Mouse (Mus musculus) skeletal muscle tissue, adult 2 months (tissue): Measurements from ENCODE around the gene Rptor.
"Not testable (repeated sequence)": the region's sequence is repeated elsewhere in the genome, so short reads cannot be mapped to it uniquely, and the experiment has no call there.

Experiments
- DNase-seq: peaks from one replicate; pipeline ENCODE4 v3.0.0-alpha.2; 2012; ENCODE audit warnings: low read depth, low spot score

Rptor gene

DNA sequence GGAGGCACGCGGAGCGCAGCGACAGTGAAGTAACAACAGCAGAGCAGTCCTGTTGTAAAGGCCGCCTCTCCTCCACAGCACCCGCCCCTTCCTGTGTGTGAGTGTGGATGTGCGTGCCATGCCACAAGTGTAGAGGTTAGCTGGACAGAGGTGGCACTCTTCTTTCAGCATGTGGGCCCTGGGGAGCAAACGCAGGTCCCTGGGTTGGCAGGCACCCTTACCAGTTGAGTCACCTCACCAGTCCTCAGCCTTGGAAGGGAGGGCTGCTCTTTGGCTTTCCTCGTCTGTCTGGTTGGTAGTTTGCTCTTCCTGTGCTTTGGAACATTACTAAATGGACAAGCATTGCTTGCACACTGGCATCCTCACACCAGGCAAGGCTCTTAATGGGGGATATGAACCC is 50.6 kb downstream of the Rptor start:
- DNase-seq, result no peak

DNA sequence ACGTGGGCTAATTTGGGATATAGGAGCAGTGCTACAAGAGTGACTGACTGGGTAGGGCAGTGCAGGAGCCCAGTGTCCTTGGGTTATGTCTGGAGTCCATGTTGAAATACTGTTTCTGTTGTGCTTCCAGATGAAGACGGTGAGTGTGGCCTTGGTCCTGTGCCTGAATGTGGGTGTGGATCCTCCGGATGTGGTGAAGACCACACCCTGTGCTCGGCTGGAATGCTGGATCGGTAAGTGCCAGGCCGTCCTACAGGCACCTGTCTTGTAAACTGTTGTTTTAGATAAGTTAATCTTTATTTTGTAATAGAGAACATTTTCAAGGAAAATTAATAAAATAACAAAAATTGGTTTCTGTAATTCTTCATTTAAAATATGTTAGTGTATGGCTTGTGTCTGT is 54.8 kb downstream of the Rptor start:
- DNase-seq, result no peak

DNA sequence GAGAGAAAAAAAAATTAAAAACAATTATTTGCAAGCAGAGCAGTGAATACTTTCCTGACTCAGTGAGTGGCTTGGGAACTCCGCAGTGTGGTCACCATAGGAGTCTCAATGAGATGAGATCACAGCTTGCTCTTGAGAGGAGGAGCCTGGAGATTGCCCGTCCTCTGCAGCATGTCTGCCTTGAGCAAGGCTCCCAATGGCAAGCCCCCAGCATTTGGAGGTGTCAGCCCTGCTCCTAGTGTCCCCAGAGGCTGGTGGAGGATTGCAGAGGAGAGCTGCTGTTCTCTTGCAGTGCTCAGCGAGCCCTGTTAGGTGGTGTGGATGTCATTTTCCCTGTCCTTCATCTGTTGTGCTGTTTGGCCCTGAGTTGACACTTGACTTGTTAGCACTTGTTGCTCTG is 56.6 kb downstream of the Rptor start:
- DNase-seq, result no peak

DNA sequence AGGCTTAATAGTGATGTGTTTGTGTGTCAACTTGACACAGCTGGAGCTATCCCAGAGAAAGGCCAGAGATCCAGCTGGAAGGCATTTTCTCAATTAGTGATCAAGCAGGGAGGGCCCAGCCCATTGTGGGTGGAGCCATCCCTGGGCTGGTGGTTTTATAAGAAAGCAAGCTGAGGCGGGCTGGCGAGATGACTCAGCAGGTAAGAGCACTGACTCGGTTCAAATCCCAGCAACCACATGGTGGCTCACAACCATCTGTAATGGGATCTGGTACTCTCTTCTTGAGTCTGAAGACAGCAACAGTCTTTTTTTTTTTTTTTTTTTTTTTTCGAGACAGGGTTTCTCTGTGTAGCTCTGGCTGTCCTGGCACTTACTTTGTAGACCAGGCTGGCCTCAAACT is 58.8 kb downstream of the Rptor start:
- not testable (repeated sequence) for DNase-seq

GRCm38 (mm10) chr11:119663876-119664275 is 61.2 kb downstream of the Rptor start:
- DNase-seq, result peak; percentile 63

DNA sequence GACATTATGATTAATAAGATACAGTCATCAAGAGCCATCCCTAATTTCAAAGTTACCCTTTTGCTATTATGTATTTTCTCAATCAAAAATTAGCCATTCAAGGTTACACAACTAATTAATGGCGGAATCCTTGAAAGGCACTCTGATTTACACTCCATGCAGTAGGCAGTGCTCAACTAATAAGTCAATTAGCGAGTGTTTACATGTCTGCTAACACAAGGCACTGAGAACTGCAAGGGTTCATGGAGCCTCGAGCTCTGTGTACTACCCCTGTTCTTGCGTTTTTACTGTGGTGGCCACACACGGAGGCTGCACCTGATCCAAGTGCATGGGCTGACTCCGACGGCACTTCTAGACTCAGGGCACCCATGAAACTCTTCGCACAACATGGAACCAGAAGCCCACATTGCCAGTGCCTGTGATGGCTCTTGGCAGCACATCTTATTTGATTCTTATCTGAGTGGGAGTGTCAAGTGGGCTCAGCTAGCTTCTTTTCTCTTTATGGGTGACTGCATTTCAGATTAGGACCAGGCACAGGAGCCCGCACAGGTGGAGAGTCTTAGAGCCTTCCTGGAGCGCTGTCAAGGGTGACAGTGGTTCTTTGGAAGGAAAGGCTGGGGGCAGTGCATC is 62.1 kb downstream of the Rptor start:
- no peak for DNase-seq

DNA sequence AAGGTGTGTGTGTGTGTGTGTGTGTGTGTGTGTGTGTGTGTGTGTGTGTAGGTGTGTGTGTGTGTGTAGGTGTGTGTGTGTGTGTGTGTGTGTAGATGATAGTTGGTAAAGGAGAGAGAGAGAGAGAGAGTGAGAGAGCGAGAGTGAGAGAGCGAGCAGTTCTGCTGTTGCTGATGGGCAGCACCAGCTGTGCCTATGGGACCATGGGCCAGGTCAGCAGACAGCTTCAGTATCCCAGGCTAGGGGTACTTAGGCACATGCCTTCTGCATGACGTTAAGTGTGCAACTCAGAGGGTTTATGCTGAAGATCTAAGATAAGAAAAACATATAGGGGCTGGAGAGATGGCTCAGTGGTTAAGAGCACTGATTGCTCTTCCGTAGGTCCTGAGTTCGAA is 62.6 kb downstream of the Rptor start:
- DNase-seq, result no peak

DNA sequence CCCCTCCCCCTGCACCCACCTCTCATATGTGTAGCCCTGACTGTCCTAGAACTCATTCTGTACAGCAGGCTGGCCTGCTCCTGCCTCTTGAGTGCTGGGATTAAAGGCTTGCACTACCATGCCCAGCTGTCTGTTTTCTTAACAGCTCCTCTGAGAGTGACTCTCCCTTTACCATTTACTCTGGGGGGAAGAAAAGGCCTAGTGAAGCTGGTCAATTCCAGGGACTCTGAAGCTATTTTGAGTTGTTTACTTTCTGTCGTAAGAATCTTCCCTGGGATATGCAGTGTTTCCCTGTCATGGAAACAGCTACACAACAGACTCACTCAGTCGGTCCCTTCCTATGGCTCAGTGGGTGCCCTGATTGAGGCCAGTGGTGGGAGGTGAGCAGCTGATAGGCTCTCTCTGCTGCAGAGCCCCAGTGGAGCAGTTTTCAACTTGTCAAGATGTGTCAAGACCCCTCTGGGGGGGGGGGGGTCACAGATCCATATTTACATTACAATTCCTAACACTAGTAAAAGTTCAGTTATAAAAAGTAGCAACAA is 63.9 kb downstream of the Rptor start:
- no peak for DNase-seq

DNA sequence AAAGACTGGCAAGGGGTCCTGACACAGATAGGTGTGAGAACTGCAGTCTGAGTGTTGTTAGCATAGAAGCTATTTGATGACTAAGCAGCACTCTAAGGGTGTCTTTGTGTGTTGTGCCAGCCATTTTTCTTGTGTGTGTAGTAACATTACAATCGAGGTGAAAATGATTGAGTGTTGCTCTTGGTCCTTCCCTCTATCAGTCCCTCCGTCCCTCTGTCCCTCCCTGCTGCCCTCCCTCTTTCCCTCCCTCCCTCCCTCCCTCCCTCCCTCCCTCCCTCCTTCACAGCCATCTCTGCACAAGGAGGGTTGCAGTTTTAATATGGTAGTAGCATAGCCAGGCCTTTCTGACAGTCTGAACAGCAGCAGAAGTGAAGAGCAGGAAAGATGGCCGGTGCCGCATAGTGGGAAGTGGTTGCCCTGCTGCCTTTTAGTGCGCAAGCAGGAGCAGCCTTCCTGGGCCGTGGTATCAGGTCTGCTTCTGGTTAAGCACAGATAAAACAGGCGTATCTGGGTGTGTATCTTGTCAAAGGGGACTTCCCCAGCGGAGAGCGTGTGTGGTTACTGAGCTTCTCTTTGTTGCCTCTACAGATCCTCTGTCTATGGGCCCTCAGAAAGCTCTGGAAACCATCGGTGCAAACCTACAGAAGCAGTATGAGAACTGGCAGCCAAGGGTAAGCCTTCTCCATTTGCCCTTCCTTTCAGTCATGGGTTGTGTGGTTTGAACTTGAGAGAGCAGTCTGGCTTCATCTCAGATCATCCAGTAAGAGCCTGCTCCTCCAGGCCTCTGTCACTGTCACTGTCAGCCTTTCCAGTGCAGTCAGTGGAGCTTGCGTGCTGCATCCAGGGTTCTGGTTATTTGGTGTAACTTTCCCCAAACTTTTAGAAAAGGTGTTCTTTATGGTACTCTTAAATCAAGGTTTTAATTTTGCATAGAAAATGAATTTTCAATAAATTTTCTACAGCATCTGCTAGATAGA is 68.3 kb downstream of the Rptor start:
- no peak for DNase-seq

DNA sequence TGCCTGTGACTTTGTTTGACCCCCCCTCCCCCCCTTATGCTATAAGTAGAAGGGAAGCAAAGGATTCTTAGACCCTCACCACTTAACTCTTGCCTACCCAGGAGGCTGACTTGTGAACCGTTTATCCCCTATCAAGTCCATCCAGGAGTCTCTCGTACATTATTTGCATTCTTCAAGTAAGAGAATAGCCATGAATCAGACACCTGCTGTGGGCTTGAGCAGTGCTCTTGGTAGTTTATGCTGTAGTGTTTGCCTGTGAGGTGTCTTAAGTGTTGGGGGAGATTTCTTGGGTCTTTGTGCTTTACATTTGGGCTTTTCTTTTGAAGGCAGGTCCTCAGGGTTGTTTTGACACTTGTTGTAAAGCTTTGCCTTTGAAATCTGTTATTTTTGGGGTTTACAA is 69.3 kb downstream of the Rptor start:
- DNase-seq, result no peak

DNA sequence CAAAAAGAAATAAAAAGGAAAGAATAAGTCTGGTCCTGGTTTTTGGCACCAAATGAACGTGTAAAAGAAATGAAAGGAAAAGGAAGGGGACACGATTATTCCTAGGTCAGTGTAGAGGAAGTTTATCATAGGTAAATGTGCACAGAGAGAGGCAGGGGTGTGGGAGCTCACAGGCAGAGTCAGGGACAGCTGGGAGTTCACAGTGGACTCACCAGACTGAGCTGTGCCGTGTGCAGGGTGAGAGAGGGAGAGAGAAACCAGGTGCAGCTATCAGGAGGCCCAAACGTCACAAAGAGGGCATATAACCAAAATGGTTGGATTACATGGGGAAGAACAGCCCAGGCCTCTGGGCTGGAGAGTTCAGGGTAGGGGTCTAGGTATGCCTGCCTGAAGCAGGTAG is 70.1 kb downstream of the Rptor start:
- DNase-seq, result no peak

GRCm38 (mm10) chr11:119674835-119675234 is 72.1 kb downstream of the Rptor start:
- no peak for DNase-seq

GRCm38 (mm10) chr11:119675546-119675945 is 72.8 kb downstream of the Rptor start:
- DNase-seq, result no peak

DNA sequence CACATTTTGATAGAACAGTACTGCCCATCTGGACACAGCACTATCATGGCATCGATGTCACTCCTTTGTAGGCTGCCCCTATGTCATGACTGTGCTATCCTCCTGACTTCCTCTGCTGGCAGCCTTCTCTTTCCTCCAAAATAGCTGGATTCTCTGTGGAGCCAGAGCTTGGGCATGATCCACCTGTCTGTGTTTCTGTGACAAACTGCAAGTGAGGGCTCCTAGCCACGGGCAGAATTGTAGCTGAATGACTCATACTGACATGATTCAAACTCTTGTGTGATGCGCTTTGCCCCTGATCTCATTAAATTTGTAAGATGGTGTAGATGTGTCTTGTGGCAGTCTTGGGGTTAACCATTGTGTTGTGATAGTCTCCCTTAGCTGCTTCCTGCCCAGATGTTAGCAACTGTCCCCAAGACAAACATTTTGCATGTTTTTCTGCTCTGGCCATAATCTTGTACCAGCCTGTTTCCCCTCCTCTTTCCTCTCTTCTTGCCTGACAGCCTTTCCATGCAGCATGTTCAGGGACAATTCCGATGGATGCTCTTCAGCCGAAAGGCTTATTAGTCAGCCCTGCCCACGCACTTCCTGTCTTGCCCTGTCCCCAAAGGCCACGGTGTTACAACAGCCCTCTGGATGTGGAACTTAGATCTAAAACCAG is 74.2 kb downstream of the Rptor start:
- DNase-seq, result no peak

- no peak for DNase-seq
Observed at GRCm38 (mm10) chr11:119678427-119678826, 75.7 kb downstream of the Rptor start.

- no peak for DNase-seq
Observed at GRCm38 (mm10) chr11:119680735-119681134, 78.0 kb downstream of the Rptor start.

- DNase-seq, result no peak
Observed at GRCm38 (mm10) chr11:119682285-119682684, 79.6 kb downstream of the Rptor start.

GRCm38 (mm10) chr11:119683796-119684195 is 81.1 kb downstream of the Rptor start:
- DNase-seq, result no peak

- no peak for DNase-seq
Observed at GRCm38 (mm10) chr11:119685477-119685876, 82.8 kb downstream of the Rptor start.

DNA sequence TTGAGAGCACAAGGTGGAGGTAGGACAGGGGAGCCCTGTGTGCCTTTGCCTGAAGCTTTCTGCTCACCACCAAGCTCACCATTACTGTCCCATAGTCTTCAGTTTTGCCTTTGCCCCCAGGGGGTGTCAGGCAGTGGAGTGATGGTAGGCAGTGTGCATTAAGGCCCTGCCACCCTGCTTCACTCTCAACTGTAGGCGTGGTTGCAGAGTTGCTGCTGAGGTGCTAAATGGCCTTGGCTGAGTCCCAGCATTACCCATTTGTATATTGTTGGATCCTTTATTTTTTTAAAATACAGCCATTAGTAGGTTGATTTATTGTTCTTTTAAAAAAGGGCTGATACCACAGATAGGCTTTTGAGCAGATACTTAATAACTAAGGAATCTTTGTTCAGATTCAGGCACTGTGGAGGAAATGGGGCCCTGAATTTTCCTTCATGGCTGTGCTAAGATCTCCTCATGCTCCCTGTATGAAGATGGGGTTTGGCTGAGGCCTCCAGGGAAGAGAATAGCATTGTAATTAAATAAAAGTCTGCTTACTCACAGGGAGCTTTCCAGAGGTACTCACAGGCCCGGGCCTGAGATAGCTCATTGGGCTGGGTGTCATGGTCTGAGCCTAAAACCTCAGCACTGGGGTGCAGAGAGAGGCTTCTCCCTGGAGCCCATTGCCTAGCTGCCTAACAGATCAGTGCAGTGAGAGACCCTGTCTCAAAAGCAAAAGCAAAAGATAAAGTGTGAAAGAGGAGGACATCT is 83.4 kb downstream of the Rptor start:
- no peak for DNase-seq

- no peak for DNase-seq
Observed at GRCm38 (mm10) chr11:119687316-119687715, 84.6 kb downstream of the Rptor start.
